Mouse (Mus musculus) intestine, embryonic 16.5 days (tissue): ENCODE data around the gene Neil1. TPM values are rescaled to one million over a fixed set of nuclear protein-coding genes. Genes with fewer than 3 reads are reported as not detected.

ENCODE experiments used
- ATAC-seq: fragments of 200-750 bp; cut with Nextera tagmentation; 2 replicates; pipeline ENCODE4 v1.8.0; 2017; ENCODE audit warnings: moderate TSS enrichment, moderate library complexity
- H3K27ac ChIP-seq: fragments of 300-500 bp; sonication (generic); 2 replicates; pipeline ENCODE4 v1.5.1; 2014; ENCODE audit warnings: mild to moderate bottlenecking, low read length
- H3K27me3 ChIP-seq: fragments of 300-500 bp; sonication (generic); replicated peaks from 2 replicates; pipeline ENCODE4 v1.6.1; 2014; ENCODE audit warnings: low read length, control low read depth, mixed read lengths; ENCODE audit not compliant: control insufficient read depth, insufficient read depth
- H3K36me3 ChIP-seq: fragments of 300-500 bp; sonication (generic); 2 replicates; pipeline ENCODE4 v1.6.1; 2014; ENCODE audit warnings: low read length, control low read depth; ENCODE audit not compliant: control insufficient read depth, insufficient read depth
- H3K4me1 ChIP-seq: fragments of 300-500 bp; sonication (generic); 2 replicates; pipeline ENCODE4 v1.6.1; 2014; ENCODE audit warnings: low read length, control low read depth, mixed read lengths; ENCODE audit not compliant: control insufficient read depth, insufficient read depth
- H3K4me2 ChIP-seq: fragments of 300-500 bp; sonication (generic); 2 replicates; pipeline ENCODE4 v1.6.1; 2014; ENCODE audit warnings: low read depth, low read length, control low read depth
- H3K4me3 ChIP-seq: fragments of 300-500 bp; sonication (generic); 2 replicates; pipeline ENCODE4 v1.5.1; 2014; ENCODE audit warnings: mild to moderate bottlenecking, low read length
- H3K9ac ChIP-seq: fragments of 300-500 bp; sonication (generic); 2 replicates; pipeline ENCODE4 v1.6.1; 2014; ENCODE audit warnings: low read depth, low read length
- H3K9me3 ChIP-seq: fragments of 300-500 bp; sonication (generic); 2 replicates; pipeline ENCODE4 v1.6.1; 2016; ENCODE audit warnings: low read length, control low read depth; ENCODE audit not compliant: control insufficient read depth
- WGBS: fragments of 180-500 bp; shearing (Covaris S2); extraction: QIAGEN DNeasy Blood & Tissue Kit; methylation state at CpG from one replicate; pipeline ENCODE4 v1.1.7; 2014; 5-methylcytosine and 5-hydroxymethylcytosine counted together
- polyA plus RNA-seq: library from polyadenylated mRNA; unstranded; fragments of >200 nt; fragmentation: Nextera tagmentation; extraction: Ambion mirVana; gene quantifications from 2 replicates; pipeline ENCODE4 v1.2.1, GENCODE M21; 2015

Gene Neil1
- polyA plus RNA-seq: 8.6 TPM in 2 replicates

GRCm38 (mm10) chr9:57148144-57148878 is at the start of gene Neil1:
Gene Neil1 (minus strand): TSS chr9:57148305.
- WGBS: 1% methylated on average over 27 of the region's 27 CpGs
- no peaks in the 10 kb centered on the region for H3K36me3 ChIP-seq
- H3K4me3 ChIP-seq: peak within 1 kb of the TSS; percentile 66
- ATAC-seq: peak; percentile 96
- peaks cover 11% of the 10 kb centered on the region for H3K4me1 ChIP-seq
- H3K27ac ChIP-seq: peak within 1 kb of the TSS; percentile 93
- no peaks in the 10 kb centered on the region for H3K9me3 ChIP-seq
- no peaks in the 10 kb centered on the region for H3K27me3 ChIP-seq
- H3K9ac ChIP-seq: peak within 1 kb of the TSS; percentile 81
- H3K4me2 ChIP-seq: peak within 1 kb of the TSS; percentile 78

- H3K4me1 ChIP-seq: no peaks in the 10 kb centered on the region
- no peaks in the 10 kb centered on the region for H3K36me3 ChIP-seq
- no peaks in the 10 kb centered on the region for H3K27me3 ChIP-seq
- H3K27ac ChIP-seq: no peak overlapping the region
- H3K4me3 ChIP-seq: no peak overlapping the region
- no peak for ATAC-seq
- H3K4me2 ChIP-seq: no peak overlapping the region
- 73% methylated on average over 8 of the region's 8 CpGs for WGBS
- H3K9me3 ChIP-seq: no peaks in the 10 kb centered on the region
- no peak overlapping the region for H3K9ac ChIP-seq
These were observed 49.3 kb upstream of the Neil1 start for GRCm38 (mm10) chr9:57197414-57197813.

- ATAC-seq: no peak
- WGBS: 56% methylated on average over 3 of the region's 3 CpGs
- no peak overlapping the region for H3K27ac ChIP-seq
- no peak overlapping the region for H3K4me2 ChIP-seq
- H3K36me3 ChIP-seq: no peaks in the 10 kb centered on the region
- H3K9me3 ChIP-seq: no peaks in the 10 kb centered on the region
- no peaks in the 10 kb centered on the region for H3K27me3 ChIP-seq
- no peak overlapping the region for H3K4me3 ChIP-seq
- no peaks in the 10 kb centered on the region for H3K4me1 ChIP-seq
- no peak overlapping the region for H3K9ac ChIP-seq
These were observed 48.6 kb upstream of the Neil1 start for GRCm38 (mm10) chr9:57196708-57197107.

GRCm38 (mm10) chr9:57168411-57168810 is 20.3 kb upstream of the Neil1 start:
- no peak overlapping the region for H3K4me3 ChIP-seq
- no peak overlapping the region for H3K4me2 ChIP-seq
- H3K36me3 ChIP-seq: no peaks in the 10 kb centered on the region
- 79% methylated on average over 5 of the region's 5 CpGs for WGBS
- no peaks in the 10 kb centered on the region for H3K4me1 ChIP-seq
- H3K27me3 ChIP-seq: no peaks in the 10 kb centered on the region
- no peak overlapping the region for H3K9ac ChIP-seq
- ATAC-seq: no peak
- H3K9me3 ChIP-seq: no peaks in the 10 kb centered on the region
- no peak overlapping the region for H3K27ac ChIP-seq

- H3K27ac ChIP-seq: no peak overlapping the region
- no peak for ATAC-seq
- H3K4me3 ChIP-seq: no peak overlapping the region
These were observed 18.1 kb upstream of the Neil1 start for GRCm38 (mm10) chr9:57166173-57166572.

GRCm38 (mm10) chr9:57163137-57163536 is 15.0 kb upstream of the Neil1 start:
- Histone ChIP-seq H3K36me3 (no peaks in the 10 kb centered on the region), H3K27me3 (no peaks in the 10 kb centered on the region), H3K9me3 (no peaks in the 10 kb centered on the region), H3K4me2 (no peak overlapping the region), H3K4me3 (no peak overlapping the region), H3K4me1 (no peaks in the 10 kb centered on the region), H3K27ac (no peak overlapping the region), H3K9ac (no peak overlapping the region)
- WGBS: 52% methylated on average over 2 of the region's 2 CpGs
- ATAC-seq: no peak

More at GRCm38 (mm10) chr9:57166173-57166572, 18.1 kb upstream of the Neil1 start:
- Histone ChIP-seq H3K36me3 (no peaks in the 10 kb centered on the region), H3K4me2 (no peak overlapping the region), H3K9ac (no peak overlapping the region), H3K27me3 (no peaks in the 10 kb centered on the region), H3K9me3 (no peaks in the 10 kb centered on the region), H3K4me1 (no peaks in the 10 kb centered on the region)
- WGBS: 94% methylated on average over 2 of the region's 2 CpGs

GRCm38 (mm10) chr9:57162496-57162895 is 14.4 kb upstream of the Neil1 start:
- Histone ChIP-seq H3K4me2 (no peak overlapping the region), H3K27me3 (no peaks in the 10 kb centered on the region), H3K27ac (no peak overlapping the region), H3K9ac (no peak overlapping the region), H3K9me3 (no peaks in the 10 kb centered on the region), H3K4me3 (no peak overlapping the region), H3K4me1 (peaks cover under 1% of the 10 kb centered on the region; the same call in 1 of the 2 replicates), H3K36me3 (no peaks in the 10 kb centered on the region)
- no peak for ATAC-seq
- 11% methylated on average over 3 of the region's 3 CpGs for WGBS

GRCm38 (mm10) chr9:57158506-57158905 is 10.4 kb upstream of the Neil1 start:
- WGBS: 35% methylated on average over 11 of the region's 11 CpGs
- Histone ChIP-seq H3K27ac (no peak overlapping the region), H3K9me3 (no peaks in the 10 kb centered on the region), H3K36me3 (no peaks in the 10 kb centered on the region; the same call in 1 of the 2 replicates), H3K4me3 (peak overlapping the region; percentile 58), H3K27me3 (no peaks in the 10 kb centered on the region), H3K4me1 (peaks cover 7% of the 10 kb centered on the region), H3K4me2 (peak overlapping the region; percentile 81), H3K9ac (peak overlapping the region; percentile 68)
- peak; percentile 27; the same call in 1 of the 2 replicates for ATAC-seq

- 0% methylated on average over 24 of the region's 24 CpGs for WGBS
- no peak within 1 kb of the TSS for H3K27ac ChIP-seq
- H3K36me3 ChIP-seq: no peaks in the 10 kb centered on the region; the same call in 1 of the 2 replicates
These were observed 9.9 kb upstream of the Neil1 start, which contains the start of gene Commd4 for GRCm38 (mm10) chr9:57158013-57158470. Gene Commd4 (minus strand): TSS chr9:57158331.

More at GRCm38 (mm10) chr9:57158013-57158470, 9.9 kb upstream of the Neil1 start, which contains the start of gene Commd4:
- Histone ChIP-seq H3K27me3 (no peaks in the 10 kb centered on the region), H3K4me3 (peak within 1 kb of the TSS; percentile 58), H3K9ac (peak within 1 kb of the TSS; percentile 68), H3K9me3 (no peaks in the 10 kb centered on the region), H3K4me1 (peaks cover 7% of the 10 kb centered on the region), H3K4me2 (peak within 1 kb of the TSS; percentile 81)
- ATAC-seq: peak; percentile 87
